Mouse (Mus musculus): Measurements from ENCODE around the gene Jazf1.

GRCm38 (mm10) chr6:53086879-53087278, 18.4 kb upstream of the Jazf1 start:
- TF ChIP-seq CTCF (IDR thresholded peaks at IDR 0.05; ENCODE audit: borderline replicate concordance, control insufficient read depth, extremely low read depth, insufficient read depth, low read length, poor library complexity) = no peak
- TF ChIP-seq POLR2A (IDR thresholded peaks at IDR 0.05; ENCODE audit: control insufficient read depth, extremely low read depth, insufficient read depth, low read length, poor library complexity) = no peak
